Mouse (Mus musculus) layer of hippocampus, postnatal 10 days (tissue): ENCODE measurements at regions not wholly inside any gene's neighbourhood (a gene's known extent, or its start where the extent isn't known, plus 50 kb on each side); places are given as distances from the start of the nearest gene placed in this dataset.
A peak's percentile ranks its signal among the peaks of the same experiment; 100 is the strongest.

Source experiments
- DNase-seq, 2 experiments: peaks; one replicate each; pipeline ENCODE4 v3.0.0; 2021; ENCODE audit warnings: low spot score in 2 of 2

DNA sequence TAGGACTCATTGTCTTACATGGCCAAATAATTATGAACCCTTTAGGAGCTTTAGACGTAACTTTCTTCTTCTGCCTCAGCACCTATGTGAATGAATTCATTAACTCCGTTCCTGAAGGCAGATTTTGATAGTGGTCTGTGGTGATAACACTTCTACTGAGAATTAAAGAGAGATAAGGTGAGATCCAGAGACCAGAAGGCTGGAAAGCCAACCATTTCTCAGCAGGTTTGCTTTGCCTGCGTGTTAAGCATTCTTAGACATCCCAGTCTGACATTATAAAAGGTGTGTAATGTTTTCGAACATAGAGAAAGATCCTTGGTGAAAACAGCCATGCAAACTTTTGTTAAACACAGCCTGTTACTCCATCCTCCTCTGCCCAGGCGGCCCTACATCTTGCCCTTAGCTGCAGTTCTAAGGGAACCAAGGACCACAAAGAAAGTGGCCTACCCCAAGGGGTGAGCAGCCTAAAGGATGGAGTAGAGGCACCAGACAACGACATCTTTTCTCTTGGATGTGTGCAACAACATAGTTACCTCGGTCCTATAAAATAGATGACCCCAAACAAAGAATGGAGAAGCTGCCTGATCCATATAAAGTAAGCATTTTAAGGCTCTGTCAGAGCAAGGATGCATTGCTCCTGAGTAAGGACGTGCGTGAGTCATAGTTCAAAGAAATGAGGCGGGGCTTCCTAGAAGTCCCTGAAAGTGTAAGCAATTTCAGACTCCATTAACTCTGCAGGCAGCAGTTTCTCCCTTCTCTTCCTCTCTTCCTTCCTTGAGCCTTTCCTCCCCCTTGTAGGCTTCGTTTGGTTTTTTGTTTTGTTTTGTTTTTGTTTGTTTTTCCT lies 55.1 kb upstream of the Xpr1 start:
- DNase-seq = no peak

- no peak for DNase-seq
Measured at GRCm38 (mm10) chr1:155472956-155473646, 55.9 kb upstream of the Xpr1 start.

DNA sequence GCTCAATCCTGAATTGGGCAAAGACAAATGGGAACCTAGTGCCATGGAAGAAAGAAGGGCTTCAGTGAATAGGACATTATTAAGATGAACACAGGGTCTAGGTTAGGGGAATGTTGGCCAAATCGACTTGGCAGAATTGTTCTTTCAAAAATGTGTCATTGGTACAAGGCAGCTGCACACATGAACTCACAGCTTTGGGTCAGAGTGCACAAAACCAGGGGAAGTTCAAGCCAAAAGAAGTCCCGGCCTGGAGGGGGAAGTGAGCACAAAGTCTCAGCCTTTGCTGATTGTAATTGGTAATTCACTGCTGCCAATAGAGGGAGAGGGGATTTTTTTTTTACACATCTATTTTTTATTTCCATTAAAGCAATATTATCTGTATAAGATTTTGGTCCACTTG lies 57.8 kb upstream of the Xpr1 start:
- no peak for DNase-seq

GRCm38 (mm10) chr1:155476237-155476636 lies 59.0 kb upstream of the Xpr1 start:
- no peak for DNase-seq

DNA sequence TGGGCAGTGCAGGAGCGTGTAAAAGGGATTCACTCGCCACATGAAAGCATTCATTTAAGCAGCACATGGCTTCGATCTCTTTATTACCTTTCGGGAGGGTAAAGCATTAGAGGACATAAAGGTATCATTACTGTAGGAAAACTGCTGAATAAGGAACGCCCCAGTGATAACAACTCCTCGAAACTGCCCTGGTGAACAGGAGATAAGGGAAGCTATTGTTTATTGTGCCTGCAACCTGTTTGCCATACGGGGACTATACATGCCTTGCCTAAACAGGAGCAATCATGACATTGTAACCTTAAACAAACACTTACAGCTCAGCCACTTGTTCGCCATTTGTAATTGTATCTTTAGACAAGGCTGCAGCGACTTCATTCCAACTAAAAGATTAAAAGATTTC lies 64.9 kb upstream of the Xpr1 start:
- no peak for DNase-seq

GRCm38 (mm10) chr1:155482760-155483159 lies 65.5 kb upstream of the Xpr1 start:
- no peak for DNase-seq

- no peak for DNase-seq
Measured at GRCm38 (mm10) chr1:155483693-155484092, 66.5 kb upstream of the Xpr1 start.

DNA sequence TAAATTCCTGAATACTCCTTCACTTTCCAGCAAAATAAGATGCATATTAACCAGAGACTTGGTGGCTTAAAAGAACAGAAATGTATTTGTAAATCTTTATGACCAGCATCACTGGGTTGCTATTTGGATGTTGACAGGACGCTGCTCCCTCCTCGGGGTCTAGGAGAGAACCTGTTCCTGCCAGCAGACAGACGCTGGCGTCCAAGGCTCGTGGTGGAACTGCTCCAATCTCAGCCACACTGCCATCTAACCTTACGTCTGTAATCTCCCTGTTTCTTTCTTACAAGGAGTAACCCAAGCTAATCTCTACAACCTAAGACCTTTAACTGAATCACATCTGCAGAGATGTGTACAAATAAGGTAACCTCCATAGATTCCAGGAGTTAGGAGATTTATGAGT lies 70.1 kb upstream of the Acbd6 start:
- DNase-seq = no peak

GRCm38 (mm10) chr1:155488966-155489661 lies 68.8 kb upstream of the Acbd6 start:
- DNase-seq = peak; percentile 40 to 51

- no peak for DNase-seq
Measured at GRCm38 (mm10) chr1:155490131-155490530, 67.8 kb upstream of the Acbd6 start.

DNA sequence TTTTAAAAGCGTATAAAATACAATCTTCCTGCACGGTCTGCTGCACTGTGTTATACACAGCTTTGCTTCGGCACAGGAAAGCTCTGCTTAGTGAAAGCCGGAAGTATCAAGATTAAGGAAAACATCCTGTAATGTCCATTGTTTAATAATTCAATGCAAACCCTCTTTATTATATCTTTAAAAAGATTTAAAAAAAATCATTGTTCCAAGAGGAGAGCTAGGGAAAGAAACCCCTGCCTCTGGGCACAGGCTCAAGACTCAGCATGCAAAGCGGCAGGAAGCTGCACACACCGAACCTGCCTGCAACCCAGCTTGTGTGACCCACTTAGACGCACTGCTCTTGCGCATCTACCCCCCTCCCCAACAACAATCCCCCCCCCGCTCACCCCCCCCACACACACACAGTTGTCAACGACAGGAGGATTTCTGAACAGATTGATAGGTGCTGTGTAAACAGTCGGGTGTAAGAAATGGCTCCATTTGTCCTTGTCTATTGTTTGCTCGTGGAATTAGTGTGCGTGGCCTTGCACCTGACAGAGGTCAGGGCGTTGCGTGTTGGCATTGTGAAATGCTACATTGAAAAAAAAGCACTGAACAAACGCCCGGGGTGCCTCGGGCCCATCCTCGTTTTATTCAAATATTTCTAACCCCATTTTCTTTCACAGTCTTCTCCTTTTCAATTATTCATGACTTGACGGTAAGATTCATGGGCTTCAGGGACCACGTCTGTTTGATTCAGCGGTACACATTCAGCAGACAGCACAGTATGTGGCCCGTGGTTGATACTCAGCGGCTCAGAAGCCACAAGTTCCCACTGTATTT lies 66.5 kb upstream of the Acbd6 start:
- no peak for DNase-seq

DNA sequence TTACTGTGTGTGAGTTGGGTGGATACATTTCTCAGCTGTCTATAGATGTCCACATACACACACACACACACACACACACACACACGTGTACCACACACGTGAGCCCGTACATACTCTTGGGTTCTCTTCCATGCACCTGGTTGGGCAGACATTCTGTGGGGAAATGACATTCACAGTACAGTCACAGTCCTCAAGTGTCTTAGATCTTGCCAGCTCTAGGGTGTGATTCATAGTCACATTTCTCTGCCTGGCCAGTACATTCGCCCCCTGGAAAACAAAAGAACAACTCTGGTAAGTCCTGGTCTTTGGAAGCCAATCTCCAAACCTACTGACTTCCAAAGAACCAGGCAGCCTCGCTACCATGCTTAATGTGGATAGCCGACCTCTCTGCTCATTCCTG lies 64.6 kb upstream of the Acbd6 start:
- no peak for DNase-seq

DNA sequence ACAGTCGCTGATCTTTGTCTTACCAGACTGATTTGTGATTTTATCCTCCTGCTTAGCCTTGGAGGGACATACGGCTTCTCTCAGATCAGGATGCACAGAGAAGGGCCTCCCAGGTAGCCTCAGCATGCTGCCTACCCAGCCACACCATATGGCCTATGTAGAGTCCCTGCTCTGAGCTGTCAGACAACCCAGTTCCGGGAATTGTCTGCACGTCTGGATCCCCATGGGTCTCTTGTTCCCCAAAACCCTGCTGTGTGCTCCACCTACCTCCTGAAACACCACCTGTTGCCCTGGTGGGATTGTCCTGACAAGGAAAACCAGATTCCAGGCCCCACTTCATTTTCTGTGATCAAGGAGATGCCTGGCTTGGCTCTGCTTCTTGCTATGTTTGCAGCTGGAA lies 64.1 kb upstream of the Acbd6 start:
- DNase-seq = no peak

DNA sequence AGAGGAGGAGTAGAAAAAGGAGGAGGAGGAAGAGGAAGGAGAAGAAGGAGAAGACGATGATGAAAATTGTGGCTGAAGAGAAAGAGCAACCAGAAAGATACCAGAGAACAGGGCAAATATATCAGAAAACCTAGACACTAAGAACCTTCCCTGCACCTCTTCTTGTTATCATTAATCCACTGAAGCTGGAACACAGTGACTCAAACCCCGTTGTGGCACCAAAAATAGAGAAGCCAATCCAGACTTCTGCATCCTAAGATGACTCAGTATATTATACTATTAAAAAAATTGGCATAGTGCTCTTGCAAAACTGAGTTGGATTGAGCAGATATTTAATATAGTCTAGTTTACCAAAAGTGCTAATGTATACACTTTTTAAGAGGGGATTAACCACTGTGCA lies 63.6 kb upstream of the Acbd6 start:
- DNase-seq = no peak

DNA sequence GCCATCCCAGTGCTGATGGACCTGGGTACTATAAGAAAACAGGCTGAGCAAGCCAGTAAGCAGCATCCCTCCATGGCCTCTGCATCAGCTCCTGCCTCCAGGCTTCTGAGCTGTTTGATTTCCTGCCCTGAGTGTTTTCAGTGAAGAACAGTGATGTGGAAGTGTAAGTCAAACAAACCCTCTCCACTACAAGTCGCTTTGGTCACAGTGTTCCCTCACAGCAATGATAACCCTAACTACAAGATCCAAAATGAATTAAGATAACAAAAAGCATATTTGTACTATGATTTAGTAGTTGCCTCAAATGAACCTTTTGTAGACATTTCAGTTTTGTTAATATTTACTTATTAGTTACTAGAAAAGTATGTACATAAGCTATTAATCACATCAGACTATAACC lies 58.2 kb upstream of the Acbd6 start:
- no peak for DNase-seq

DNA sequence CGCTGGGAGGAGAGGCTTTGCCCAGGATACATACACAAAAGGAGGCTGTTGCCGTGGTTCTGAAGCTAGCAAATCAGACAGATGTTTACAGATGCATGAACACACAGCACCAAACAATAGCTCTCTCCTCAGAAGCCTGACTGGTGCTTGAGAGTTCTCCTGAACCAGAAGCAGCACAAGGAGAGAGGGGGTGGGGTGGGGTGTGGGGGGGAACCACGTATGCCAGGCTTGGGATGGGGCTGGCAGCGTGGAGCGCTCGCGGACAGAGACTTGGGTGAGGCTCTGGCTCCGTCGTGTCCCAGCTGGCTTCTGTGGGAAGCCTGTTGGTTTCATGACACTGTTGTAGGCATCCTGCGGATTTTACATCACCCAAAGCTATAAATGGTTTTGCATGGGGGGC lies 55.1 kb upstream of the Acbd6 start:
- no peak for DNase-seq

DNA sequence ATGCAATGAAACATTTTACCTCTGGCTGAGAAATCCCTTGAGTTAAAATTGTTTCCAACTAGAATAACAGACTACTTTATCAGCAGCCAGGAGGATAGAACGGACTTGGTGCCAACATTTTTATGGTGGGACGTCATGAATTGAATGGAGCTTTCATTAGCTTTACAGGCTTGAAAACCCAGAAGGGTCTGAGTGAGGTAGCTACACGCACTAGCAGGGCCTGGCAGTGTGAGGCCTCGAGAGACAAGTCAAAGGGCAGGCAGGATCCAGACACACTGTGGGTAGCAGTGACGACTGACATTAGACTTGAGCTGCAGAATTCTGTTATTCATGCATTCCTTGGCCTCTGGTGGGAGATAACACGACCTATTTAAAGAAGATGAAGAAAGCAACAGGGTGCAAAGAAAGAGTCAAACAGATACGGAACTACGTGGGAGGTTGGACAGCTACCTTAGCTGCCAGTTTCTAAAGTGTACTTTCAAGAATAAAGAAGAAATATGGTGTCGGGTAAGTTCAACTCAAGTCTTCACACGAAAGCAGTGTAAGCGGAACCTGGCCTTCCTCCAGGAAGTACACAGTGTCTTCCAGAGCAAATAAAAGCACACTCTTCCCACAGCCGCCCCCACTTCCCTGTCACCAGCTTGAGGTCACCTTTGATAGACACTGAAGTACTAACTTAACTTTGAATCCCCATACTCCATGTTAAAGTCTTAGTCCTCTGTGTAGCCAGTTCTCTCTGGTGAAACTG lies 53.2 kb upstream of the Acbd6 start:
- no peak for DNase-seq

GRCm38 (mm10) chr1:155505361-155506077 lies 52.4 kb upstream of the Acbd6 start:
- DNase-seq = no peak
